Comparison of ENCODE assay signal across 18 mouse cellular contexts in genomic region chr2:93521571-93521970, GRCm38 (mm10). TPM values are rescaled to one million over a fixed set of nuclear protein-coding genes. Genes with fewer than 3 reads are reported as not detected.
DNase-seq lines count a peak whose midpoint lies in the region; ATAC-seq lines count a peak whose summit lies in the region.
"Had no signal": no experiment of that assay in that cellular context is flagged by ENCODE, and none has a peak within 500 bp of the region (broad histone marks: within the 10 kb centered on the region; RNA-seq: fewer than 3 reads in every experiment).

No protein-coding gene starts in this region.

- no peak overlapping the region for H3K9ac ChIP-seq in heart, embryonic 13.5 days
- H3K9ac ChIP-seq in hindbrain, embryonic 14.5 days, result no peak overlapping the region
- H3K9ac ChIP-seq: liver, embryonic 12.5 days had no signal

- peaks cover 16% of the 10 kb centered on the region for H3K4me1 ChIP-seq in heart, embryonic 13.5 days
- peaks cover 58% of the 10 kb centered on the region for H3K4me1 ChIP-seq in embryonic facial prominence, embryonic 10.5 days
- peaks cover 10% of the 10 kb centered on the region; the same call in 1 of the 2 replicates for H3K4me1 ChIP-seq in hindbrain, embryonic 14.5 days (replicated peaks; ENCODE audit: control insufficient read depth, insufficient read depth, low read length)
- H3K4me1 ChIP-seq: liver, embryonic 12.5 days; megakaryocyte, embryonic 14.5 days had no signal

- no peaks in the 10 kb centered on the region for H3K9me3 ChIP-seq in heart, embryonic 13.5 days
- H3K9me3 ChIP-seq in embryonic facial prominence, embryonic 10.5 days, result no peaks in the 10 kb centered on the region
- no peaks in the 10 kb centered on the region for H3K9me3 ChIP-seq in hindbrain, embryonic 14.5 days (ENCODE audit: control insufficient read depth, low read length)
- H3K9me3 ChIP-seq: liver, embryonic 12.5 days; megakaryocyte, embryonic 14.5 days had no signal

- no peak for ATAC-seq in heart, embryonic 13.5 days (ENCODE audit: extremely low read depth, insufficient number of reproducible peaks, low FRiP score, low TSS enrichment)
- 0 out of 2 replicates have a peak, but pooled peaks have one; percentile 25 for ATAC-seq in hindbrain, embryonic 14.5 days (ENCODE audit: low FRiP score)
- ATAC-seq: liver, embryonic 12.5 days had no signal

- 65% methylated on average over 6 of the region's 6 CpGs for WGBS in heart, embryonic 13.5 days
- WGBS in embryonic facial prominence, embryonic 10.5 days, result 83% methylated on average over 6 of the region's 6 CpGs
- 64% methylated on average over 6 of the region's 6 CpGs for WGBS in hindbrain, embryonic 14.5 days

- no peak overlapping the region for H3K27ac ChIP-seq in heart, embryonic 13.5 days (replicated peaks)
- peak overlapping the region; percentile 49 for H3K27ac ChIP-seq in embryonic facial prominence, embryonic 10.5 days (replicated peaks)
- 0 out of 2 replicates have a peak overlapping the region, but pooled peaks have one; percentile 32 for H3K27ac ChIP-seq in hindbrain, embryonic 14.5 days
- H3K27ac ChIP-seq: kidney, postnatal 0 days; liver, embryonic 12.5 days had no signal

- no peaks in the 10 kb centered on the region for H3K36me3 ChIP-seq in heart, embryonic 13.5 days
- H3K36me3 ChIP-seq in embryonic facial prominence, embryonic 10.5 days (replicated peaks), result no peaks in the 10 kb centered on the region
- no peaks in the 10 kb centered on the region for H3K36me3 ChIP-seq in hindbrain, embryonic 14.5 days (replicated peaks; ENCODE audit: control insufficient read depth, insufficient read depth)
- H3K36me3 ChIP-seq: liver, embryonic 12.5 days had no signal

- peak overlapping the region; percentile 29 for H3K4me2 ChIP-seq in heart, embryonic 13.5 days
- no peak overlapping the region for H3K4me2 ChIP-seq in hindbrain, embryonic 14.5 days (replicated peaks)
- H3K4me2 ChIP-seq: liver, embryonic 12.5 days had no signal

- no peak for DNase-seq in heart, postnatal 4 days
- DNase-seq in embryonic facial prominence, embryonic 10.5 days (ENCODE audit: low spot score), result no peak
- DNase-seq in hindbrain, embryonic 14.5 days (ENCODE audit: low spot score), result no peak
- DNase-seq in neural tube, embryonic 10.5 days (ENCODE audit: extremely low spot score, low spot score), result peak; percentile 20
- no peak for DNase-seq in urinary bladder, postnatal 4 days (ENCODE audit: low spot score in 2 of 2)
- no peak for DNase-seq in frontal cortex, postnatal 25 days (ENCODE audit: low spot score in 2 of 2)

- H3K27me3 ChIP-seq in heart, embryonic 13.5 days (replicated peaks), result peaks cover 15% of the 10 kb centered on the region; the same call in 1 of the 2 replicates
- H3K27me3 ChIP-seq in embryonic facial prominence, embryonic 10.5 days (replicated peaks; ENCODE audit: low read depth, poor library complexity, severe bottlenecking), result 0 out of 2 replicates have a peak, but pooled peaks cover 19% of the 10 kb centered on the region
- no peaks in the 10 kb centered on the region for H3K27me3 ChIP-seq in hindbrain, embryonic 14.5 days (ENCODE audit: control insufficient read depth, insufficient read depth, low read length)

- H3K4me3 ChIP-seq in heart, embryonic 13.5 days, result no peak overlapping the region
- no peak overlapping the region for H3K4me3 ChIP-seq in embryonic facial prominence, embryonic 10.5 days
- H3K4me3 ChIP-seq in hindbrain, embryonic 14.5 days (replicated peaks; ENCODE audit: low read length), result no peak overlapping the region
- H3K4me3 ChIP-seq: liver, embryonic 12.5 days; megakaryocyte, embryonic 14.5 days had no signal

RNA-seq across cellular contexts. Expression of gene Gm10803, which starts 38.8 kb away (rescaled TPM):
- not detected in 2 replicates for polyA plus RNA-seq in heart, embryonic 13.5 days (2015; fragmentation: Nextera tagmentation; extraction: Ambion mirVana)
- not detected for total RNA-seq in heart, postnatal 4 days (2021)
- not detected in 2 replicates for polyA plus RNA-seq in embryonic facial prominence, embryonic 10.5 days (2016; fragmentation: Nextera tagmentation; extraction: Ambion mirVana)
- not detected in 2 replicates for polyA plus RNA-seq in hindbrain, embryonic 14.5 days (2014; fragmentation: Nextera tagmentation; extraction: Ambion mirVana)
- total RNA-seq: gastrocnemius, adult 18-20 months; heart, adult 18-20 months; MEL had no signal
- polyA plus RNA-seq: intestine, embryonic 14.5 days; kidney, postnatal 0 days; liver, embryonic 12.5 days; lung, embryonic 16.5 days; neural tube, embryonic 11.5 days; small intestine, adult 2 months; urinary bladder, adult 2 months had no signal

RNA-seq across cellular contexts. Expression of gene Cd82, which starts 58.6 kb away (rescaled TPM):
- 24.6 and 27.2 TPM in 2 replicates for polyA plus RNA-seq in heart, embryonic 13.5 days (2015; fragmentation: Nextera tagmentation; extraction: Ambion mirVana)
- 10 to 100 TPM; 18.4 to 19.7 TPM for total RNA-seq in heart, postnatal 4 days (2021)
- polyA plus RNA-seq in embryonic facial prominence, embryonic 10.5 days (2016; fragmentation: Nextera tagmentation; extraction: Ambion mirVana), result 5.2 and 7.3 TPM in 2 replicates
- 14.2 and 20.0 TPM in 2 replicates for polyA plus RNA-seq in hindbrain, embryonic 14.5 days (2014; fragmentation: Nextera tagmentation; extraction: Ambion mirVana)
